Mouse (Mus musculus): ENCODE measurements around the gene Kmt5a.

DNA sequence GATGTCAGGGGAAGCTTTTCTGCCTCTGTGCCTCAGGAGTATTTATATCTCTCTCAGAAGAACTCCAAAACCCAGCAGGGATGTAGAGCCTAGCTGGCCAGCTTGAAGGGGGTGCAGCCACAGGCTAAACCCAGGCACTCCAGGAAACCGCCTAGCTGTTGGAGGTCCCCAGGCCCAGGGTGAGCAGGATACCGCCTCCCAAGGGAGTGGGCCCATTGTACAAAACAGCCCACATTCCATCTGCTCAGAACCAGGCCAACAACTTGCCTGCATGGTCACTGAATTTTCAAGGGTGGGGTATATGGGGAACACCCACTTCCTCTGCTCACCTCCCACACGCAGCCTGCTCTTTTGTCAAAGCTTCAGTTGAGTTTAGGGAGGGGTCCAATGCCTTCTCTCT lies 60.8 kb downstream of the Kmt5a start:
- TF ChIP-seq POLR2A (IDR thresholded peaks at IDR 0.05; ENCODE audit: borderline replicate concordance, extremely low read depth, low read depth, low read length) (no peak), CTCF (IDR thresholded peaks at IDR 0.05; ENCODE audit: insufficient read depth, low read length) (no peak)

All from lung, adult 2 months (tissue).